Mouse (Mus musculus): ENCODE results near the gene Sh3gl3. TPM values are rescaled to one million over a fixed set of nuclear protein-coding genes. Genes with fewer than 3 reads are reported as not detected.

Sh3gl3 gene
- polyA plus RNA-seq, 1 experiment from 2014 or later = 1.4 TPM

- Histone ChIP-seq H3K9me3 (replicated peaks) (no peaks in the 10 kb centered on the region), H3K4me1 (no peaks in the 10 kb centered on the region), H3K4me2 (no peak overlapping the region), H3K36me3 (no peaks in the 10 kb centered on the region), H3K27ac (no peak overlapping the region), H3K9ac (no peak overlapping the region), H3K4me3 (no peak overlapping the region), H3K27me3 (replicated peaks) (no peaks in the 10 kb centered on the region)
- 37% methylated on average over 12 of the region's 12 CpGs for WGBS (ENCODE audit: insufficient replicate concordance)
- no peak for ATAC-seq
These were observed 30.6 kb downstream of the Sh3gl3 start for GRCm38 (mm10) chr7:82204014-82204784.

DNA sequence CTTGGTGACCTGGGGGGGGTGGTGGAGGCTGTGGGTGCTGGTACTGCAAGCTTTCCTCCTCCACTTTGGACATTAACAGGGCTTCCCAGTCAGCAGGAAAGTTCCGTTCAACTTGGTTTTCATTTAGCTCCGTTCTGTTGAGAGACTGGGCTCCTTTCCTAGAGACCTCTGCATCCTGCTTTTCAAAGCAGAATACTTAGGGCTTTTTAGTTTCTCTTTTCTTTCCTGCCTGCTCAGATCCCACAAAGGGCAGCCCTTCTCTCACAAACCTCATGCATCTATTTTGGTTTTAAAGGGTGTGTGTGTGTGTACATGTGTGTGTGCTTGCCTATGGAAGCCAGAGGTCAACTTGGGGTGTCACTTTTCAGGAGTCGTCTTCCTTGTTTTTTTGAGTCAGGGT, 31.3 kb downstream of the Sh3gl3 start:
- H3K27ac ChIP-seq = no peak overlapping the region
- no peaks in the 10 kb centered on the region for H3K36me3 ChIP-seq
- 50% methylated on average over 3 of the region's 3 CpGs for WGBS (ENCODE audit: insufficient replicate concordance)
- no peaks in the 10 kb centered on the region for H3K9me3 ChIP-seq (replicated peaks)
- H3K4me2 ChIP-seq = no peak overlapping the region
- H3K4me1 ChIP-seq = no peaks in the 10 kb centered on the region
- H3K4me3 ChIP-seq = no peak overlapping the region
- no peak overlapping the region for H3K9ac ChIP-seq
- ATAC-seq = no peak
- H3K27me3 ChIP-seq (replicated peaks) = no peaks in the 10 kb centered on the region

DNA sequence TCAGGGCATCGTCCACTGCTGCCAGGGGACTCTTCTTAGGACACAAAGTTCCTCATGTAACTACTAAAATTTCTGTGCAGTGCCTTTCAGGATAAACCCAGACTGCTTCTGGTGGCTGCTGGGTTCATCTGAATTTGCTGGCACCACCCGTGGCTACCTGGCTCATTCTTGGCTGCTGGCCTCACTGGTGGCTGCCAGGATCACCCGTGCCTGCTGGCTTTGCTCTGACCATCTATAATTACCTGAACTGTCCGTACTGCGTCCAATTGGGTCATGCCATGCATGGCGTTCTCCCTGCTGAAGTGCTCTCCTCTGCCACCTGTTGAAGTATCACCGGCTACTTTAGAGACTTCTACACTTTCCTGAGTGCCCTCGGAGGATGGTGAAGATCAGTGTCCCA, 33.1 kb downstream of the Sh3gl3 start:
- Histone ChIP-seq H3K4me1 (no peaks in the 10 kb centered on the region), H3K36me3 (no peaks in the 10 kb centered on the region), H3K27me3 (replicated peaks) (no peaks in the 10 kb centered on the region), H3K9me3 (replicated peaks) (no peaks in the 10 kb centered on the region), H3K4me3 (no peak overlapping the region), H3K4me2 (no peak overlapping the region), H3K9ac (no peak overlapping the region), H3K27ac (no peak overlapping the region)
- WGBS (ENCODE audit: insufficient replicate concordance) = 76% methylated on average over 8 of the region's 8 CpGs
- ATAC-seq = no peak

GRCm38 (mm10) chr7:82221380-82221933, 47.8 kb downstream of the Sh3gl3 start:
- H3K4me3 ChIP-seq = no peak overlapping the region
- no peaks in the 10 kb centered on the region for H3K27me3 ChIP-seq (replicated peaks)
- no peaks in the 10 kb centered on the region for H3K4me1 ChIP-seq
- H3K9ac ChIP-seq = no peak overlapping the region
- H3K27ac ChIP-seq = no peak overlapping the region
- no peak for ATAC-seq
- no peak overlapping the region for H3K4me2 ChIP-seq
- 76% methylated on average over 9 of the region's 9 CpGs for WGBS (ENCODE audit: insufficient replicate concordance)
- no peaks in the 10 kb centered on the region for H3K36me3 ChIP-seq
- no peaks in the 10 kb centered on the region for H3K9me3 ChIP-seq (replicated peaks)

DNA sequence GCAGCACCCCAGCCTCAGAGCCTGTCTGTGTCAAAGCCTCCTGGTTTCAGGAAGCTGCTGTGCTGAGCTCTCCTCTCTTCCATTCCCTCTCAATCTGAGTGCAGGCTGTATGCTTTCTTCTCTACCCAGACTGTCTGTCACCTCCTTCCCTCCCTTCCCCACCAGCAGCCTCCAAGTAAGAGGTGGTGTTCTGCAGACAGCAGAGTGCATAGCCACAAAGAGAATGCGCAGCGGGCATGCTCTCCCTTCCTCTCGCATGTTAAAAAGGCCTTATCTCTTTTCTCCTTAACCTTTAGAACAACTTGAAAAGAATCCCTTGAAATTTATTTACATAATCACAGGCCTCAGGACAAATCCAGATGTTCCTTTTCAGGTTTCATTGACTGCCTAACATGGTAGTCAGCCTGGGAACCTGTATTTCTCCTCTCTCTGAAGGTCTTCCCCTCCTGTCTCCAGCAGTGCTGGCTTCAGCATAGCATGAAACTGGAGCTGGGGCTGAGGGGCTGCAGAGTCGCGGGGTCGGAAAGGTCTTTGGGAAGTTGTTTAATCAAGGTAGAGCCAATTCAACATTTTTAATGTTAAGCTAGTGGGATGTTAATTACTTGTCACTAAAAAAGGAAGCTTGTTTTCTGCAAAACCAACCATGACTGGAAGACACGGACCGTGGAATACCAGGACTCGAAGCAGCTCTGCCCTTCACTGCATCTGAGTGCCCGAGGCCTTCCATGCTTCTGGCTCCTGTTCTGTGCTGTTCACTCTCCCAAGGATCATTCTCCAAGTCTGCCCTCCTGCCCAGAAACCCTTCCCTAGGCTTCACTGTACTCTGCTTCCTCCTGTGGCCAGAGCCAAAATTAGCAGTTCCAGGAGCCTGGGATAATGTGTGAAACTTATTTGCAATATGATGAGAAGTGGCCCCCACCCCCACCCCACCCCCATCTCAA, 50.5 kb downstream of the Sh3gl3 start:
- H3K4me1 ChIP-seq = no peaks in the 10 kb centered on the region
- no peak overlapping the region for H3K9ac ChIP-seq
- H3K36me3 ChIP-seq = no peaks in the 10 kb centered on the region
- H3K4me3 ChIP-seq = no peak overlapping the region
- H3K4me2 ChIP-seq = no peak overlapping the region
- H3K27ac ChIP-seq = no peak overlapping the region
- no peaks in the 10 kb centered on the region for H3K27me3 ChIP-seq (replicated peaks)
- no peak for ATAC-seq
- no peaks in the 10 kb centered on the region for H3K9me3 ChIP-seq (replicated peaks)
- 39% methylated on average over 10 of the region's 10 CpGs for WGBS (ENCODE audit: insufficient replicate concordance)

- Histone ChIP-seq H3K27me3 (replicated peaks) (no peaks in the 10 kb centered on the region), H3K4me1 (0 out of 2 replicates have a peak, but pooled peaks cover 3% of the 10 kb centered on the region), H3K9ac (no peak overlapping the region), H3K27ac (no peak overlapping the region), H3K9me3 (replicated peaks) (peaks cover 5% of the 10 kb centered on the region; the same call in 1 of the 2 replicates), H3K36me3 (no peaks in the 10 kb centered on the region), H3K4me3 (no peak overlapping the region), H3K4me2 (no peak overlapping the region)
- 67% methylated on average over 7 of the region's 7 CpGs for WGBS (ENCODE audit: insufficient replicate concordance)
- ATAC-seq = no peak
These were observed 59.6 kb downstream of the Sh3gl3 start for GRCm38 (mm10) chr7:82233201-82233600.

GRCm38 (mm10) chr7:82234010-82234897, 60.6 kb downstream of the Sh3gl3 start:
- Histone ChIP-seq H3K4me1 (0 out of 2 replicates have a peak, but pooled peaks cover 3% of the 10 kb centered on the region), H3K27ac (no peak overlapping the region), H3K4me2 (no peak overlapping the region), H3K9ac (no peak overlapping the region), H3K36me3 (no peaks in the 10 kb centered on the region), H3K4me3 (no peak overlapping the region), H3K9me3 (replicated peaks) (peaks cover 5% of the 10 kb centered on the region; the same call in 1 of the 2 replicates), H3K27me3 (replicated peaks) (no peaks in the 10 kb centered on the region)
- ATAC-seq = no peak
- 30% methylated on average over 11 of the region's 11 CpGs for WGBS (ENCODE audit: insufficient replicate concordance)

DNA sequence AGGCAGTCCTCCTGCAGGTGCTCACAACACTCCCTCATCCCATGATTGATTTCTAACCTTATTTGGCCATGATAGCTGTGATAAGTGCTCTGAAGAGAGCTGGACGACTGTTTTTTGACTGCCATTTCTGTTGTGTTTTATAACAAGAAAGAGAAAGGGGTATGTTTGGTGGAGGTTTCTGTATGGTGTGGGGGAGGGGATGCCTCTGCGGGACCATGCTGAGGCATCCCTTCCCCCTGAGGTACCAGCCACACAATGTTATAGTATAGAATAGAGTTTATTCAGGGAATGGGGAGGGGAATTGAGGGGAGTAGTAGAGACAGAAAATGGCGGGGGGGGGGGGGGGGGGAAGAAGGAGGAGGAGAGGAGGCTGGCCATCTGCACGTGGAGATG, 61.3 kb downstream of the Sh3gl3 start:
- ATAC-seq = no peak
- Histone ChIP-seq H3K27ac (no peak overlapping the region), H3K9me3 (replicated peaks) (peaks cover 5% of the 10 kb centered on the region; the same call in 1 of the 2 replicates), H3K27me3 (replicated peaks) (no peaks in the 10 kb centered on the region), H3K4me1 (0 out of 2 replicates have a peak, but pooled peaks cover 3% of the 10 kb centered on the region), H3K9ac (no peak overlapping the region), H3K4me2 (no peak overlapping the region), H3K4me3 (no peak overlapping the region), H3K36me3 (no peaks in the 10 kb centered on the region)
- 37% methylated on average over 2 of the region's 4 CpGs for WGBS (ENCODE audit: insufficient replicate concordance)

- H3K4me1 ChIP-seq = 0 out of 2 replicates have a peak, but pooled peaks cover 3% of the 10 kb centered on the region
- ATAC-seq = no peak
- no peak overlapping the region for H3K4me3 ChIP-seq
- H3K9ac ChIP-seq = no peak overlapping the region
- H3K27ac ChIP-seq = no peak overlapping the region
- peaks cover 5% of the 10 kb centered on the region; the same call in 1 of the 2 replicates for H3K9me3 ChIP-seq (replicated peaks)
- 70% methylated on average over 9 of the region's 9 CpGs for WGBS (ENCODE audit: insufficient replicate concordance)
- H3K36me3 ChIP-seq = no peaks in the 10 kb centered on the region
- H3K4me2 ChIP-seq = no peak overlapping the region
- H3K27me3 ChIP-seq (replicated peaks) = no peaks in the 10 kb centered on the region
These were observed 61.8 kb downstream of the Sh3gl3 start for GRCm38 (mm10) chr7:82235486-82235885.

DNA sequence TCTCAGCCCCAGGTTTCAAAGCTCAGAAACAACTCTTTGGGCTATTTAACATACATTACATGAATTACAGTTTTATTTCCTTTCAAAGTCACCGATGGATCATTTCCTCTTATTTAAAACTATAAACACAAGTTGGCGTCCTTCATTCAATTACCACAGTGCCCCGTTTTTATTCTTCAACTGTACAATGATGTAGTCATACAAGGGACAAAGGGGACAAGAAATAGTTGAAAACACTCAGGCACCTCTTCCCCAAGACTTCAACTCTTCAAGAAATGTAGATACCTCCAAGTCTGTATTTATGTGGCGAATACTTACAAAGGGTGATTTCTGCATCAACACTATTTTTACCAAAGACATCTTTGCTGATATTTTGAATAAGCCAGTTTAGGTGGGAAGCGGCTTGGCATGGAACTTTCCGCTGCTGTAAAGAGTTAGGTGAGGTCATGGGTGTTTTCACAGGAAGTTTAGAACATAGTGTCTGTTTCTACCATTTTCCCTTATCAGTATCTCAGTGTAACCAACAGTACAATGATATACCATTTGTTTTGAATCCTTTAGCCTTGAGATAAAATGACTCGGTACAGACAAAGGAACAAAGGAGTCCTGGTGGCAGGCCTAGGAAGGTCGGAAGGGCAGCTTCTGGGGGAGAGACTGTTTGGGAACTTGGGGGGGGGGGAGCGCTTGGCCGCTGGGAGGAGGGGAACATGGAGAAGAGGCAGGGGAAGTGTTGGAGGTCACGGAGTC, 62.7 kb downstream of the Sh3gl3 start:
- Histone ChIP-seq H3K36me3 (no peaks in the 10 kb centered on the region), H3K4me2 (no peak overlapping the region), H3K9ac (no peak overlapping the region), H3K27me3 (replicated peaks) (no peaks in the 10 kb centered on the region), H3K4me3 (no peak overlapping the region), H3K9me3 (replicated peaks) (peaks cover 5% of the 10 kb centered on the region; the same call in 1 of the 2 replicates), H3K4me1 (0 out of 2 replicates have a peak, but pooled peaks cover 3% of the 10 kb centered on the region), H3K27ac (no peak overlapping the region)
- 67% methylated on average over 11 of the region's 11 CpGs for WGBS (ENCODE audit: insufficient replicate concordance)
- no peak for ATAC-seq

DNA sequence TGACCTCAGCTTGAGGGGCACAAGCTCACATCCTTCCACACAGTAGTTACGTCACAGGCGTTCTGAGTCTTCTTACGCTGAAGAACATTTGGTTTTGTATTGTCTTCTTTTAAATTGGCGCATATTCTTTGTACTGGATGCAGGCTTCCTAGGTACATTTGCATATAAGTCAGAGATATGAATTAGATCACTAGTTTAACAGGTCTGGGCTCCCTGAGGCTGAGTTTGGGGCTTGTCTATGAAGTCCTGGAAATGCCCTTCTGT, 63.2 kb downstream of the Sh3gl3 start:
- no peak overlapping the region for H3K27ac ChIP-seq
- H3K36me3 ChIP-seq = no peaks in the 10 kb centered on the region
- ATAC-seq = no peak
- no peak overlapping the region for H3K4me3 ChIP-seq
- H3K4me1 ChIP-seq = 0 out of 2 replicates have a peak, but pooled peaks cover 3% of the 10 kb centered on the region
- H3K9ac ChIP-seq = no peak overlapping the region
- peaks cover 5% of the 10 kb centered on the region; the same call in 1 of the 2 replicates for H3K9me3 ChIP-seq (replicated peaks)
- no peak overlapping the region for H3K4me2 ChIP-seq
- H3K27me3 ChIP-seq (replicated peaks) = no peaks in the 10 kb centered on the region
- WGBS (ENCODE audit: insufficient replicate concordance) = 76% methylated on average over 4 of the region's 4 CpGs

Data from liver, embryonic 12.5 days (tissue).